Mouse (Mus musculus) spleen, adult 2 months (tissue): Measurements from ENCODE around the gene Xkr7. TPM values are rescaled to one million over a fixed set of nuclear protein-coding genes. Genes with fewer than 3 reads are reported as not detected.

Experiments used
- DNase-seq, 2 experiments: peaks; one replicate each; pipeline versions ENCODE4 v3.0.0 to v3.0.0-alpha.2; 2012 to 2021; ENCODE audit warnings: low spot score in 2 of 2, low read depth in 1 of 2
- H3K27ac ChIP-seq: fragments of 200-500 bp; 2 replicates; pipeline ENCODE4 v1.5.1; 2012; ENCODE audit warnings: low read length, inconsistent platforms; ENCODE audit not compliant: insufficient read depth
- H3K27me3 ChIP-seq: fragments of 200-500 bp; 2 replicates; pipeline ENCODE4 v1.6.1; 2012; ENCODE audit warnings: mild to moderate bottlenecking, moderate library complexity, low read length, inconsistent platforms; ENCODE audit not compliant: control insufficient read depth, insufficient read depth
- H3K36me3 ChIP-seq: fragments of 200-500 bp; 2 replicates; pipeline ENCODE4 v1.6.1; 2012; ENCODE audit warnings: mild to moderate bottlenecking, low read length, inconsistent platforms; ENCODE audit not compliant: control insufficient read depth, insufficient read depth
- H3K4me1 ChIP-seq: fragments of 200-500 bp; 2 replicates; pipeline ENCODE4 v1.6.1; 2011; ENCODE audit warnings: inconsistent platforms; ENCODE audit not compliant: control insufficient read depth, insufficient read depth, insufficient read length
- H3K4me3 ChIP-seq: fragments of 200-500 bp; 2 replicates; pipeline ENCODE4 v1.5.1; 2011; ENCODE audit warnings: mild to moderate bottlenecking, inconsistent platforms; ENCODE audit not compliant: insufficient read depth, insufficient read length; ENCODE audit errors: extremely low read depth
- CTCF ChIP-seq: fragments of 200-500 bp; IDR thresholded peaks from 2 replicates; pipeline ENCODE4 v1.5.1; 2011; ENCODE audit warnings: mild to moderate bottlenecking, inconsistent platforms; ENCODE audit not compliant: insufficient read depth, insufficient read length, insufficient replicate concordance; ENCODE audit errors: extremely low read depth
- POLR2A ChIP-seq: fragments of 200-500 bp; IDR thresholded peaks from 2 replicates; pipeline ENCODE4 v1.6.1; 2011; ENCODE audit warnings: low read depth, low read length, inconsistent platforms
- WGBS: fragments of 180-500 bp; shearing (Covaris S2); methylation state at CpG from one replicate; pipeline ENCODE4 v1.1.7; 2018; 5-methylcytosine and 5-hydroxymethylcytosine counted together
- polyA plus RNA-seq: library from polyadenylated mRNA; depleted of rRNA; stranded (reverse); fragments of >200 nt; gene quantifications from 2 replicates; pipeline ENCODE4 v1.2.3, GENCODE M21; 2012

The Xkr7 gene
- polyA plus RNA-seq, 1 experiment, result not detected

- 0 out of 2 replicates have a peak, but pooled peaks cover 5% of the 10 kb centered on the region for H3K4me1 ChIP-seq
- DNase-seq, result no peak
- 24% methylated on average over 9 of the region's 9 CpGs for WGBS
- H3K4me3 ChIP-seq, result no peak overlapping the region
- H3K27me3 ChIP-seq, result no peaks in the 10 kb centered on the region
- H3K27ac ChIP-seq, result no peak overlapping the region
- TF ChIP-seq CTCF, result no peak
- no peak for TF ChIP-seq POLR2A
- no peaks in the 10 kb centered on the region for H3K36me3 ChIP-seq
Measured at GRCm38 (mm10) chr2:153049288-153049996, 17.8 kb downstream of the Xkr7 start.

GRCm38 (mm10) chr2:153049997-153050358, 18.3 kb downstream of the Xkr7 start:
- 0 out of 2 replicates have a peak, but pooled peaks cover 5% of the 10 kb centered on the region for H3K4me1 ChIP-seq
- 73% methylated on average over 4 of the region's 4 CpGs for WGBS
- H3K27me3 ChIP-seq, result no peaks in the 10 kb centered on the region
- TF ChIP-seq POLR2A, result no peak
- TF ChIP-seq CTCF, result no peak
- H3K36me3 ChIP-seq, result no peaks in the 10 kb centered on the region
- no peak for DNase-seq
- no peak overlapping the region for H3K27ac ChIP-seq
- no peak overlapping the region for H3K4me3 ChIP-seq

GRCm38 (mm10) chr2:153051095-153051494, 19.4 kb downstream of the Xkr7 start:
- TF ChIP-seq POLR2A, result no peak
- no peak for TF ChIP-seq CTCF
- Histone ChIP-seq H3K4me3 (no peak overlapping the region), H3K27me3 (no peaks in the 10 kb centered on the region), H3K36me3 (no peaks in the 10 kb centered on the region), H3K27ac (no peak overlapping the region), H3K4me1 (0 out of 2 replicates have a peak, but pooled peaks cover 5% of the 10 kb centered on the region)
- 89% methylated on average over 6 of the region's 6 CpGs for WGBS
- no peak for DNase-seq

GRCm38 (mm10) chr2:153051537-153051936, 19.9 kb downstream of the Xkr7 start:
- Histone ChIP-seq H3K27me3 (no peaks in the 10 kb centered on the region), H3K36me3 (no peaks in the 10 kb centered on the region), H3K4me1 (0 out of 2 replicates have a peak, but pooled peaks cover 5% of the 10 kb centered on the region), H3K4me3 (no peak overlapping the region), H3K27ac (no peak overlapping the region)
- WGBS, result 30% methylated on average over 9 of the region's 9 CpGs
- TF ChIP-seq CTCF (no peak), POLR2A (no peak)
- DNase-seq, result no peak

- Histone ChIP-seq H3K27me3 (no peaks in the 10 kb centered on the region), H3K36me3 (no peaks in the 10 kb centered on the region), H3K4me1 (0 out of 2 replicates have a peak, but pooled peaks cover 5% of the 10 kb centered on the region), H3K27ac (no peak overlapping the region), H3K4me3 (no peak overlapping the region)
- DNase-seq, result peak in 1 of 2 experiments; percentile 16
- no peak for TF ChIP-seq CTCF
- TF ChIP-seq POLR2A, result no peak
- WGBS, result 9% methylated on average over 30 of the region's 30 CpGs
Measured at GRCm38 (mm10) chr2:153052700-153053351, 21.2 kb downstream of the Xkr7 start.

- 91% methylated on average over 8 of the region's 8 CpGs for WGBS
- TF ChIP-seq POLR2A (no peak), CTCF (no peak)
- no peaks in the 10 kb centered on the region for H3K27me3 ChIP-seq
Measured at GRCm38 (mm10) chr2:153053896-153054295, 22.2 kb downstream of the Xkr7 start.

More at GRCm38 (mm10) chr2:153053896-153054295, 22.2 kb downstream of the Xkr7 start:
- Histone ChIP-seq H3K4me1 (0 out of 2 replicates have a peak, but pooled peaks cover 5% of the 10 kb centered on the region), H3K36me3 (no peaks in the 10 kb centered on the region), H3K27ac (no peak overlapping the region), H3K4me3 (no peak overlapping the region)
- DNase-seq, result no peak
